Mouse (Mus musculus) lung, embryonic 16.5 days (tissue): Measurements from ENCODE around the gene Gm28053. TPM values are rescaled to one million over a fixed set of nuclear protein-coding genes. Genes with fewer than 3 reads are reported as not detected.
A peak's percentile ranks its signal among the peaks of the same experiment; 100 is the strongest.

Experiments used
- ATAC-seq: fragments of 200-750 bp; cut with Nextera tagmentation; 2 replicates; pipeline ENCODE4 v1.8.0; 2017; ENCODE audit warnings: low read depth, mild to moderate bottlenecking, moderate library complexity
- H3K27ac ChIP-seq: fragments of 300-500 bp; sonication (generic); 2 replicates; pipeline ENCODE4 v1.5.1; 2014; ENCODE audit warnings: mild to moderate bottlenecking, control low read depth, low read length
- H3K27me3 ChIP-seq: fragments of 300-500 bp; sonication (generic); 2 replicates; pipeline ENCODE4 v1.6.1; 2014; ENCODE audit warnings: low read depth, low read length, mixed read lengths; ENCODE audit not compliant: control insufficient read depth, insufficient read depth
- H3K36me3 ChIP-seq: fragments of 300-500 bp; sonication (generic); 2 replicates; pipeline ENCODE4 v1.6.1; 2014; ENCODE audit warnings: low read length; ENCODE audit not compliant: control insufficient read depth, insufficient read depth
- H3K4me1 ChIP-seq: fragments of 300-500 bp; sonication (generic); replicated peaks from 2 replicates; pipeline ENCODE4 v1.6.1; 2014; ENCODE audit warnings: low read length, mixed read lengths; ENCODE audit not compliant: control insufficient read depth, insufficient read depth
- H3K4me2 ChIP-seq: fragments of 300-500 bp; sonication (generic); 2 replicates; pipeline ENCODE4 v1.6.1; 2014; ENCODE audit warnings: low read depth, low read length, control low read depth
- H3K4me3 ChIP-seq: fragments of 300-500 bp; sonication (generic); 2 replicates; pipeline ENCODE4 v1.5.1; 2014; ENCODE audit warnings: mild to moderate bottlenecking, low read length, control low read depth
- H3K9ac ChIP-seq: fragments of 300-500 bp; sonication (generic); 2 replicates; pipeline ENCODE4 v1.6.1; 2014; ENCODE audit warnings: low read length, control low read depth
- H3K9me3 ChIP-seq: fragments of 300-500 bp; sonication (generic); 2 replicates; pipeline ENCODE4 v1.6.1; 2016; ENCODE audit warnings: low read length; ENCODE audit not compliant: control insufficient read depth
- WGBS: fragments of 180-500 bp; shearing (Covaris S2); extraction: QIAGEN DNeasy Blood & Tissue Kit; methylation state at CpG from one replicate; pipeline ENCODE4 v1.1.7; 2014; 5-methylcytosine and 5-hydroxymethylcytosine counted together
- polyA plus RNA-seq: library from polyadenylated mRNA; unstranded; fragments of >200 nt; fragmentation: Nextera tagmentation; extraction: Ambion mirVana; gene quantifications from 2 replicates; pipeline ENCODE4 v1.2.1, GENCODE M21; 2015

Gm28053 gene
- polyA plus RNA-seq, 1 experiment from 2014 or later: 4.6 TPM

GRCm38 (mm10) chr6:48702601-48703000 lies 15.8 kb upstream of the Gm28053 start:
- Histone ChIP-seq H3K4me1 (no peaks in the 10 kb centered on the region), H3K27ac (no peak overlapping the region; the same call in 1 of the 2 replicates), H3K9ac (no peak overlapping the region), H3K27me3 (no peaks in the 10 kb centered on the region), H3K4me2 (no peak overlapping the region), H3K4me3 (no peak overlapping the region), H3K36me3 (no peaks in the 10 kb centered on the region), H3K9me3 (no peaks in the 10 kb centered on the region)
- 69% methylated on average over 5 of the region's 5 CpGs for WGBS
- ATAC-seq: no peak

- ATAC-seq: no peak
- Histone ChIP-seq H3K9ac (no peak overlapping the region), H3K4me3 (no peak overlapping the region), H3K36me3 (no peaks in the 10 kb centered on the region), H3K27me3 (no peaks in the 10 kb centered on the region), H3K4me1 (no peaks in the 10 kb centered on the region), H3K27ac (no peak overlapping the region), H3K9me3 (no peaks in the 10 kb centered on the region), H3K4me2 (no peak overlapping the region)
Measured at GRCm38 (mm10) chr6:48704146-48704545, 14.3 kb upstream of the Gm28053 start.

GRCm38 (mm10) chr6:48706130-48706529 lies 12.3 kb upstream of the Gm28053 start:
- no peaks in the 10 kb centered on the region for H3K9me3 ChIP-seq
- 28% methylated on average over 3 of the region's 3 CpGs for WGBS
- H3K4me3 ChIP-seq: peak overlapping the region; percentile 22; the same call in 1 of the 2 replicates
- H3K27me3 ChIP-seq: no peaks in the 10 kb centered on the region
- peak overlapping the region; percentile 43 for H3K9ac ChIP-seq
- no peaks in the 10 kb centered on the region for H3K36me3 ChIP-seq
- H3K27ac ChIP-seq: peak overlapping the region; percentile 22; the same call in 1 of the 2 replicates
- H3K4me1 ChIP-seq: no peaks in the 10 kb centered on the region
- ATAC-seq: no peak
- H3K4me2 ChIP-seq: peak overlapping the region; percentile 24

- Histone ChIP-seq H3K4me1 (peaks cover 2% of the 10 kb centered on the region), H3K36me3 (no peaks in the 10 kb centered on the region), H3K9me3 (no peaks in the 10 kb centered on the region), H3K4me3 (no peak overlapping the region), H3K4me2 (no peak overlapping the region), H3K27ac (no peak overlapping the region), H3K9ac (no peak overlapping the region), H3K27me3 (no peaks in the 10 kb centered on the region)
- ATAC-seq: no peak
- 65% methylated on average over 4 of the region's 4 CpGs for WGBS
Measured at GRCm38 (mm10) chr6:48720326-48720725, 1.9 kb downstream of the Gm28053 start.

GRCm38 (mm10) chr6:48723468-48723867 lies 5.1 kb downstream of the Gm28053 start:
- Histone ChIP-seq H3K27me3 (no peaks in the 10 kb centered on the region), H3K9ac (no peak overlapping the region), H3K4me1 (peaks cover 8% of the 10 kb centered on the region), H3K36me3 (no peaks in the 10 kb centered on the region), H3K4me2 (no peak overlapping the region), H3K27ac (no peak overlapping the region), H3K4me3 (no peak overlapping the region), H3K9me3 (no peaks in the 10 kb centered on the region)
- WGBS: 70% methylated on average over 8 of the region's 8 CpGs
- no peak for ATAC-seq

- no peaks in the 10 kb centered on the region for H3K27me3 ChIP-seq
- no peak overlapping the region for H3K4me3 ChIP-seq
- no peak overlapping the region; the same call in 1 of the 2 replicates for H3K27ac ChIP-seq
- H3K4me1 ChIP-seq: peaks cover 8% of the 10 kb centered on the region
- ATAC-seq: peak; percentile 90
- WGBS: 6% methylated on average over 1 of the region's 1 CpGs
- H3K9me3 ChIP-seq: no peaks in the 10 kb centered on the region
- no peaks in the 10 kb centered on the region for H3K36me3 ChIP-seq
- no peak overlapping the region for H3K4me2 ChIP-seq
- no peak overlapping the region for H3K9ac ChIP-seq
Measured at GRCm38 (mm10) chr6:48725476-48725875, 7.1 kb downstream of the Gm28053 start.

- Histone ChIP-seq H3K36me3 (no peaks in the 10 kb centered on the region), H3K27ac (no peak overlapping the region)
- WGBS: 68% methylated on average over 5 of the region's 5 CpGs
Measured at GRCm38 (mm10) chr6:48727761-48728160, 9.4 kb downstream of the Gm28053 start.

GRCm38 (mm10) chr6:48732864-48733304 lies 14.5 kb downstream of the Gm28053 start:
- Histone ChIP-seq H3K9me3 (no peaks in the 10 kb centered on the region), H3K4me3 (no peak overlapping the region), H3K27ac (no peak overlapping the region), H3K4me2 (no peak overlapping the region), H3K36me3 (no peaks in the 10 kb centered on the region), H3K9ac (no peak overlapping the region), H3K4me1 (no peaks in the 10 kb centered on the region), H3K27me3 (no peaks in the 10 kb centered on the region)
- no peak for ATAC-seq
- 36% methylated on average over 8 of the region's 8 CpGs for WGBS

More at GRCm38 (mm10) chr6:48727761-48728160, 9.4 kb downstream of the Gm28053 start:
- no peak for ATAC-seq
- peaks cover 8% of the 10 kb centered on the region for H3K4me1 ChIP-seq
- no peak overlapping the region for H3K4me2 ChIP-seq
- H3K9me3 ChIP-seq: no peaks in the 10 kb centered on the region
- no peak overlapping the region for H3K4me3 ChIP-seq
- H3K9ac ChIP-seq: no peak overlapping the region
- no peaks in the 10 kb centered on the region for H3K27me3 ChIP-seq

- WGBS: 90% methylated on average over 1 of the region's 1 CpGs
- H3K9ac ChIP-seq: no peak overlapping the region
- no peak overlapping the region for H3K4me2 ChIP-seq
- H3K4me3 ChIP-seq: no peak overlapping the region
- H3K9me3 ChIP-seq: no peaks in the 10 kb centered on the region
- ATAC-seq: no peak
- H3K27ac ChIP-seq: no peak overlapping the region
- no peaks in the 10 kb centered on the region for H3K27me3 ChIP-seq
- H3K36me3 ChIP-seq: no peaks in the 10 kb centered on the region
- H3K4me1 ChIP-seq: no peaks in the 10 kb centered on the region
Measured at GRCm38 (mm10) chr6:48733660-48734059, 15.3 kb downstream of the Gm28053 start.

- WGBS: 72% methylated on average over 2 of the region's 2 CpGs
- H3K4me1 ChIP-seq: 0 out of 2 replicates have a peak, but pooled peaks cover 8% of the 10 kb centered on the region
Measured at GRCm38 (mm10) chr6:48737053-48737452, 18.6 kb downstream of the Gm28053 start.

More at GRCm38 (mm10) chr6:48737053-48737452, 18.6 kb downstream of the Gm28053 start:
- H3K27ac ChIP-seq: no peak overlapping the region
- no peak overlapping the region for H3K4me2 ChIP-seq
- no peak overlapping the region for H3K4me3 ChIP-seq
- no peak overlapping the region for H3K9ac ChIP-seq
- ATAC-seq: no peak
- H3K9me3 ChIP-seq: no peaks in the 10 kb centered on the region
- no peaks in the 10 kb centered on the region for H3K36me3 ChIP-seq
- peaks cover 3% of the 10 kb centered on the region; the same call in 1 of the 2 replicates for H3K27me3 ChIP-seq
